Mouse (Mus musculus): ENCODE measurements around the gene H1f0. TPM values are rescaled to one million over a fixed set of nuclear protein-coding genes. Genes with fewer than 3 reads are reported as not detected.

The H1f0 gene
- 214 and 226 TPM in 2 replicates for polyA plus RNA-seq (2015; fragmentation: Nextera tagmentation; extraction: Ambion mirVana)

GRCm38 (mm10) chr15:79028237-79028738, at the start of gene H1f0:
Gene H1f0 (plus strand): TSS chr15:79028450.
- 0% methylated on average over 58 of the region's 58 CpGs for WGBS
- H3K4me1 ChIP-seq (replicated peaks), result peaks cover 54% of the 10 kb centered on the region
- peak; percentile 81 for ATAC-seq (ENCODE audit: low FRiP score, low read depth)

GRCm38 (mm10) chr15:78978875-78979274, 49.4 kb upstream of the H1f0 start:
- no peak overlapping the region for H3K27ac ChIP-seq (replicated peaks)
- 40% methylated on average over 4 of the region's 4 CpGs for WGBS
- no peaks in the 10 kb centered on the region; the same call in 1 of the 2 replicates for H3K36me3 ChIP-seq
- ATAC-seq (ENCODE audit: low FRiP score, low read depth), result no peak
- H3K27me3 ChIP-seq, result no peaks in the 10 kb centered on the region
- no peak overlapping the region for H3K4me3 ChIP-seq
- H3K4me2 ChIP-seq, result no peak overlapping the region
- no peak overlapping the region for H3K9ac ChIP-seq
- H3K9me3 ChIP-seq, result no peaks in the 10 kb centered on the region
- peaks cover 20% of the 10 kb centered on the region for H3K4me1 ChIP-seq (replicated peaks)

More at GRCm38 (mm10) chr15:79028237-79028738, at the start of gene H1f0:
- Histone ChIP-seq H3K36me3 (no peaks in the 10 kb centered on the region), H3K27ac (replicated peaks) (peak within 1 kb of the TSS; percentile 93), H3K4me3 (peak within 1 kb of the TSS; percentile 58), H3K9ac (peak within 1 kb of the TSS; percentile 94), H3K27me3 (no peaks in the 10 kb centered on the region), H3K9me3 (no peaks in the 10 kb centered on the region), H3K4me2 (peak within 1 kb of the TSS; percentile 98)

GRCm38 (mm10) chr15:78980084-78980483, 48.2 kb upstream of the H1f0 start:
- Histone ChIP-seq H3K4me3 (no peak overlapping the region), H3K4me1 (replicated peaks) (peaks cover 29% of the 10 kb centered on the region), H3K9ac (no peak overlapping the region), H3K27me3 (no peaks in the 10 kb centered on the region), H3K36me3 (no peaks in the 10 kb centered on the region), H3K27ac (replicated peaks) (no peak overlapping the region), H3K9me3 (no peaks in the 10 kb centered on the region), H3K4me2 (no peak overlapping the region)
- 87% methylated on average over 4 of the region's 4 CpGs for WGBS
- ATAC-seq (ENCODE audit: low FRiP score, low read depth), result no peak

GRCm38 (mm10) chr15:78982658-78983435, 45.4 kb upstream of the H1f0 start:
- H3K4me1 ChIP-seq (replicated peaks), result peaks cover 41% of the 10 kb centered on the region

GRCm38 (mm10) chr15:78983436-78984285, 44.6 kb upstream of the H1f0 start:
- WGBS, result 3% methylated on average over 21 of the region's 21 CpGs
- Histone ChIP-seq H3K4me3 (peak overlapping the region; percentile 55), H3K27me3 (no peaks in the 10 kb centered on the region), H3K4me1 (replicated peaks) (peaks cover 44% of the 10 kb centered on the region), H3K9me3 (no peaks in the 10 kb centered on the region), H3K36me3 (no peaks in the 10 kb centered on the region), H3K9ac (peak overlapping the region; percentile 46), H3K4me2 (peak overlapping the region; percentile 74), H3K27ac (replicated peaks) (peak overlapping the region; percentile 71)
- ATAC-seq (ENCODE audit: low FRiP score, low read depth), result peak; percentile 25; the same call in 1 of the 2 replicates

More at GRCm38 (mm10) chr15:78982658-78983435, 45.4 kb upstream of the H1f0 start:
- WGBS, result under 1% methylated on average over 60 of the region's 67 CpGs
- Histone ChIP-seq H3K36me3 (no peaks in the 10 kb centered on the region), H3K9ac (peak overlapping the region; percentile 46), H3K4me3 (peak overlapping the region; percentile 55), H3K4me2 (peak overlapping the region; percentile 74), H3K27me3 (no peaks in the 10 kb centered on the region), H3K27ac (replicated peaks) (peak overlapping the region; percentile 71), H3K9me3 (no peaks in the 10 kb centered on the region)
- ATAC-seq (ENCODE audit: low FRiP score, low read depth), result peak; percentile 85

GRCm38 (mm10) chr15:78984286-78984778, 43.9 kb upstream of the H1f0 start:
- WGBS, result 58% methylated on average over 5 of the region's 5 CpGs
- Histone ChIP-seq H3K27ac (replicated peaks) (no peak overlapping the region), H3K27me3 (no peaks in the 10 kb centered on the region), H3K4me2 (peak overlapping the region; percentile 74), H3K4me1 (replicated peaks) (peaks cover 41% of the 10 kb centered on the region), H3K36me3 (no peaks in the 10 kb centered on the region), H3K9me3 (no peaks in the 10 kb centered on the region), H3K4me3 (no peak overlapping the region), H3K9ac (no peak overlapping the region)
- ATAC-seq (ENCODE audit: low FRiP score, low read depth), result no peak

- Histone ChIP-seq H3K9me3 (no peaks in the 10 kb centered on the region), H3K9ac (no peak overlapping the region), H3K4me3 (no peak overlapping the region), H3K4me1 (replicated peaks) (peaks cover 41% of the 10 kb centered on the region), H3K36me3 (peaks cover 9% of the 10 kb centered on the region), H3K27ac (replicated peaks) (no peak overlapping the region), H3K27me3 (no peaks in the 10 kb centered on the region), H3K4me2 (no peak overlapping the region)
- WGBS, result 76% methylated on average over 11 of the region's 11 CpGs
- ATAC-seq (ENCODE audit: low FRiP score, low read depth), result no peak
Observed at GRCm38 (mm10) chr15:78986536-78987220, 41.6 kb upstream of the H1f0 start.

GRCm38 (mm10) chr15:78988499-78988971, 39.7 kb upstream of the H1f0 start:
- peak; percentile 75 for ATAC-seq (ENCODE audit: low FRiP score, low read depth)
- no peak overlapping the region for H3K9ac ChIP-seq
- H3K4me1 ChIP-seq (replicated peaks), result peaks cover 27% of the 10 kb centered on the region
- H3K36me3 ChIP-seq, result peaks cover 25% of the 10 kb centered on the region
- no peak overlapping the region for H3K4me3 ChIP-seq
- WGBS, result 32% methylated on average over 14 of the region's 14 CpGs
- no peaks in the 10 kb centered on the region for H3K9me3 ChIP-seq
- H3K4me2 ChIP-seq, result no peak overlapping the region
- peak overlapping the region; percentile 45 for H3K27ac ChIP-seq (replicated peaks)
- no peaks in the 10 kb centered on the region for H3K27me3 ChIP-seq

GRCm38 (mm10) chr15:78989152-78990092, 38.8 kb upstream of the H1f0 start:
- Histone ChIP-seq H3K9me3 (no peaks in the 10 kb centered on the region), H3K27ac (replicated peaks) (peak overlapping the region; percentile 45; the same call in 1 of the 2 replicates), H3K4me3 (no peak overlapping the region), H3K36me3 (peaks cover 34% of the 10 kb centered on the region), H3K4me2 (no peak overlapping the region), H3K4me1 (replicated peaks) (peaks cover 19% of the 10 kb centered on the region), H3K9ac (no peak overlapping the region), H3K27me3 (no peaks in the 10 kb centered on the region)
- ATAC-seq (ENCODE audit: low FRiP score, low read depth), result no peak
- WGBS, result 89% methylated on average over 14 of the region's 14 CpGs

- Histone ChIP-seq H3K4me2 (no peak overlapping the region), H3K9ac (no peak overlapping the region), H3K36me3 (peaks cover 41% of the 10 kb centered on the region), H3K4me3 (no peak overlapping the region), H3K27me3 (no peaks in the 10 kb centered on the region), H3K4me1 (replicated peaks) (peaks cover 15% of the 10 kb centered on the region), H3K9me3 (no peaks in the 10 kb centered on the region), H3K27ac (replicated peaks) (no peak overlapping the region)
- ATAC-seq (ENCODE audit: low FRiP score, low read depth), result no peak
- WGBS, result 94% methylated on average over 9 of the region's 9 CpGs
Observed at GRCm38 (mm10) chr15:78990093-78990463, 38.2 kb upstream of the H1f0 start.
